Mouse (Mus musculus) forebrain, embryonic 14.5 days (tissue): ENCODE measurements around the gene Tagln3. TPM values are rescaled to one million over a fixed set of nuclear protein-coding genes. Genes with fewer than 3 reads are reported as not detected.

Source experiments
- ATAC-seq: fragments of 200-750 bp; cut with Nextera tagmentation; 2 replicates; pipeline ENCODE4 v1.8.0; 2017; ENCODE audit warnings: mild to moderate bottlenecking, moderate library complexity
- DNase-seq: peaks from one replicate; pipeline ENCODE4 v3.0.0-alpha.2; 2015; ENCODE audit warnings: low spot score
- H3K27ac ChIP-seq: fragments of 300-500 bp; sonication (generic); 2 replicates; pipeline ENCODE4 v1.5.1; 2014; ENCODE audit warnings: low read depth, mild to moderate bottlenecking, control low read depth, low read length, moderate library complexity
- H3K27me3 ChIP-seq: fragments of 300-500 bp; sonication (generic); replicated peaks from 2 replicates; pipeline ENCODE4 v1.6.1; 2014; ENCODE audit warnings: low read length, control low read depth, mixed read lengths; ENCODE audit not compliant: control insufficient read depth, insufficient read depth
- H3K36me3 ChIP-seq: fragments of 300-500 bp; sonication (generic); 2 replicates; pipeline ENCODE4 v1.6.1; 2014; ENCODE audit warnings: low read length, control low read depth; ENCODE audit not compliant: control insufficient read depth, insufficient read depth
- H3K4me1 ChIP-seq: fragments of 300-500 bp; sonication (generic); 2 replicates; pipeline ENCODE4 v1.6.1; 2014; ENCODE audit warnings: antibody characterized with exemption, low read length, control low read depth; ENCODE audit not compliant: control insufficient read depth, insufficient read depth
- H3K4me2 ChIP-seq: fragments of 300-500 bp; sonication (generic); 2 replicates; pipeline ENCODE4 v1.6.1; 2014; ENCODE audit warnings: mild to moderate bottlenecking, control low read depth, low read length
- H3K4me3 ChIP-seq: fragments of 300-500 bp; sonication (generic); 2 replicates; pipeline ENCODE4 v1.5.1; 2014; ENCODE audit warnings: low read depth, low read length, control low read depth
- H3K9ac ChIP-seq: fragments of 300-500 bp; sonication (generic); 2 replicates; pipeline ENCODE4 v1.6.1; 2014; ENCODE audit warnings: mild to moderate bottlenecking, low read length, control low read depth, moderate library complexity
- H3K9me3 ChIP-seq: fragments of 300-500 bp; sonication (generic); replicated peaks from 2 replicates; pipeline ENCODE4 v1.6.1; 2016; ENCODE audit warnings: low read length, control low read depth, mixed read lengths; ENCODE audit not compliant: control insufficient read depth
- WGBS: fragments of 180-500 bp; shearing (Covaris S2); extraction: QIAGEN DNeasy Blood & Tissue Kit; methylation state at CpG from one replicate; pipeline ENCODE4 v1.1.7; 2014; 5-methylcytosine and 5-hydroxymethylcytosine counted together
- polyA plus RNA-seq: library from polyadenylated mRNA; unstranded; fragments of >200 nt; fragmentation: Nextera tagmentation; extraction: Ambion mirVana; gene quantifications from 2 replicates; pipeline ENCODE4 v1.2.1, GENCODE M21; 2014

Gene Tagln3
- 538 and 598 TPM in 2 replicates for polyA plus RNA-seq

- Histone ChIP-seq H3K4me3 (peak within 1 kb of the TSS; percentile 48), H3K9ac (peak within 1 kb of the TSS; percentile 82), H3K36me3 (peaks cover 30% of the 10 kb centered on the region), H3K4me1 (peaks cover 22% of the 10 kb centered on the region; the same call in 1 of the 2 replicates), H3K27ac (peak within 1 kb of the TSS; percentile 92), H3K4me2 (peak within 1 kb of the TSS; percentile 56), H3K9me3 (no peaks in the 10 kb centered on the region), H3K27me3 (no peaks in the 10 kb centered on the region)
- under 1% methylated on average over 30 of the region's 30 CpGs for WGBS
- DNase-seq (peak; percentile 90), ATAC-seq (peak; percentile 88)
These were observed at the start of gene Tagln3 for GRCm38 (mm10) chr16:45724061-45724741. Tagln3 (minus strand) TSS chr16:45724608.

- WGBS: 97% methylated on average over 6 of the region's 6 CpGs
- ATAC-seq: no peak
These were observed 46.5 kb upstream of the Tagln3 start for GRCm38 (mm10) chr16:45770914-45771313.

GRCm38 (mm10) chr16:45767853-45768640 is 43.6 kb upstream of the Tagln3 start:
- peak; percentile 33 for DNase-seq
- WGBS: 59% methylated on average over 10 of the region's 10 CpGs
- no peaks in the 10 kb centered on the region for H3K27me3 ChIP-seq
- H3K36me3 ChIP-seq: 0 out of 2 replicates have a peak, but pooled peaks cover 5% of the 10 kb centered on the region
- no peak overlapping the region for H3K4me3 ChIP-seq
- no peak overlapping the region for H3K9ac ChIP-seq
- H3K4me2 ChIP-seq: no peak overlapping the region
- H3K9me3 ChIP-seq: no peaks in the 10 kb centered on the region
- H3K27ac ChIP-seq: peak overlapping the region; percentile 33; the same call in 1 of the 2 replicates
- ATAC-seq: peak; percentile 71; the same call in 1 of the 2 replicates
- peaks cover 4% of the 10 kb centered on the region; the same call in 1 of the 2 replicates for H3K4me1 ChIP-seq

More at GRCm38 (mm10) chr16:45770914-45771313, 46.5 kb upstream of the Tagln3 start:
- no peak overlapping the region for H3K4me3 ChIP-seq
- no peaks in the 10 kb centered on the region for H3K9me3 ChIP-seq
- no peak overlapping the region for H3K27ac ChIP-seq
- H3K27me3 ChIP-seq: no peaks in the 10 kb centered on the region
- no peak for DNase-seq
- 0 out of 2 replicates have a peak, but pooled peaks cover 5% of the 10 kb centered on the region for H3K36me3 ChIP-seq
- H3K9ac ChIP-seq: no peak overlapping the region
- peaks cover 4% of the 10 kb centered on the region; the same call in 1 of the 2 replicates for H3K4me1 ChIP-seq
- no peak overlapping the region for H3K4me2 ChIP-seq

- Histone ChIP-seq H3K36me3 (0 out of 2 replicates have a peak, but pooled peaks cover 5% of the 10 kb centered on the region), H3K4me3 (no peak overlapping the region), H3K4me1 (peaks cover 4% of the 10 kb centered on the region; the same call in 1 of the 2 replicates), H3K9me3 (no peaks in the 10 kb centered on the region), H3K9ac (no peak overlapping the region), H3K4me2 (no peak overlapping the region), H3K27me3 (no peaks in the 10 kb centered on the region), H3K27ac (no peak overlapping the region)
- DNase-seq (peak; percentile 36), ATAC-seq (peak; percentile 52; the same call in 1 of the 2 replicates)
- 48% methylated on average over 4 of the region's 4 CpGs for WGBS
These were observed 43.0 kb upstream of the Tagln3 start for GRCm38 (mm10) chr16:45767434-45767833.

- H3K4me3 ChIP-seq: no peak overlapping the region
These were observed 41.5 kb upstream of the Tagln3 start for GRCm38 (mm10) chr16:45765801-45766494.

GRCm38 (mm10) chr16:45765102-45765501 is 40.7 kb upstream of the Tagln3 start:
- no peak for DNase-seq
- no peak overlapping the region for H3K27ac ChIP-seq

More at GRCm38 (mm10) chr16:45765801-45766494, 41.5 kb upstream of the Tagln3 start:
- Histone ChIP-seq H3K4me2 (no peak overlapping the region), H3K4me1 (peaks cover 4% of the 10 kb centered on the region; the same call in 1 of the 2 replicates), H3K9ac (no peak overlapping the region), H3K27ac (no peak overlapping the region), H3K27me3 (no peaks in the 10 kb centered on the region), H3K36me3 (0 out of 2 replicates have a peak, but pooled peaks cover 5% of the 10 kb centered on the region), H3K9me3 (no peaks in the 10 kb centered on the region)
- WGBS: 87% methylated on average over 7 of the region's 7 CpGs
- DNase-seq (no peak), ATAC-seq (no peak)

GRCm38 (mm10) chr16:45762859-45763505 is 38.6 kb upstream of the Tagln3 start:
- Histone ChIP-seq H3K4me1 (peaks cover 3% of the 10 kb centered on the region; the same call in 1 of the 2 replicates), H3K27ac (no peak overlapping the region), H3K27me3 (no peaks in the 10 kb centered on the region), H3K4me3 (no peak overlapping the region), H3K36me3 (0 out of 2 replicates have a peak, but pooled peaks cover 3% of the 10 kb centered on the region), H3K4me2 (no peak overlapping the region), H3K9ac (no peak overlapping the region), H3K9me3 (no peaks in the 10 kb centered on the region)
- DNase-seq (no peak), ATAC-seq (no peak)
- WGBS: 90% methylated on average over 13 of the region's 13 CpGs

More at GRCm38 (mm10) chr16:45765102-45765501, 40.7 kb upstream of the Tagln3 start:
- Histone ChIP-seq H3K36me3 (0 out of 2 replicates have a peak, but pooled peaks cover 3% of the 10 kb centered on the region), H3K9ac (no peak overlapping the region), H3K27me3 (no peaks in the 10 kb centered on the region), H3K9me3 (no peaks in the 10 kb centered on the region), H3K4me3 (no peak overlapping the region), H3K4me1 (peaks cover 4% of the 10 kb centered on the region; the same call in 1 of the 2 replicates), H3K4me2 (no peak overlapping the region)
- ATAC-seq: no peak
- WGBS: 87% methylated on average over 3 of the region's 3 CpGs

- Histone ChIP-seq H3K9ac (no peak overlapping the region), H3K4me3 (no peak overlapping the region), H3K9me3 (no peaks in the 10 kb centered on the region), H3K4me1 (no peaks in the 10 kb centered on the region), H3K4me2 (no peak overlapping the region), H3K27me3 (no peaks in the 10 kb centered on the region), H3K27ac (no peak overlapping the region), H3K36me3 (0 out of 2 replicates have a peak, but pooled peaks cover 3% of the 10 kb centered on the region)
- 88% methylated on average over 1 of the region's 1 CpGs for WGBS
- ATAC-seq (no peak), DNase-seq (no peak)
These were observed 37.0 kb upstream of the Tagln3 start for GRCm38 (mm10) chr16:45761425-45761824.
